Mouse (Mus musculus) small intestine, adult 2 months (tissue): ENCODE measurements around the gene Ndufa13. TPM values are rescaled to one million over a fixed set of nuclear protein-coding genes. Genes with fewer than 3 reads are reported as not detected.
A peak's percentile ranks its signal among the peaks of the same experiment; 100 is the strongest.
"Not testable (repeated sequence)": the region's sequence is repeated elsewhere in the genome, so short reads cannot be mapped to it uniquely, and the experiment has no call there.

ENCODE experiments used
- H3K27ac ChIP-seq: fragments of 200-500 bp; 2 replicates; pipeline ENCODE4 v1.5.1; 2012; ENCODE audit warnings: low read depth, low read length, control low read depth, inconsistent platforms; ENCODE audit not compliant: insufficient read depth
- H3K27me3 ChIP-seq: fragments of 200-500 bp; 2 replicates; pipeline ENCODE4 v1.6.1; 2012; ENCODE audit warnings: mild to moderate bottlenecking, moderate library complexity, low read length, inconsistent platforms; ENCODE audit not compliant: control insufficient read depth, insufficient read depth
- H3K36me3 ChIP-seq: fragments of 200-500 bp; 2 replicates; pipeline ENCODE4 v1.6.1; 2012; ENCODE audit warnings: mild to moderate bottlenecking, low read length, control low read depth, inconsistent platforms; ENCODE audit not compliant: control insufficient read depth, insufficient read depth
- H3K4me1 ChIP-seq: fragments of 200-500 bp; 2 replicates; pipeline ENCODE4 v1.6.1; 2012; ENCODE audit warnings: low read length, inconsistent platforms, mixed read lengths; ENCODE audit not compliant: control insufficient read depth, insufficient read depth, insufficient read length
- H3K4me3 ChIP-seq: fragments of 200-500 bp; 2 replicates; pipeline ENCODE4 v1.5.1; 2012; ENCODE audit warnings: low read depth, mild to moderate bottlenecking, control low read depth, inconsistent platforms, low read length, moderate library complexity
- CTCF ChIP-seq: fragments of 200-500 bp; IDR thresholded peaks from 2 replicates; pipeline ENCODE4 v1.5.1; 2012; ENCODE audit warnings: low read depth, mild to moderate bottlenecking, control low read depth, inconsistent platforms, low read length, moderate library complexity, mixed read lengths; ENCODE audit not compliant: insufficient replicate concordance, insufficient read length; ENCODE audit errors: extremely low read depth
- POLR2A ChIP-seq: fragments of 200-500 bp; IDR thresholded peaks from 2 replicates; pipeline ENCODE4 v1.6.1; 2012; ENCODE audit warnings: low read depth, mild to moderate bottlenecking, control low read depth, inconsistent platforms, low read length, moderate library complexity
- WGBS: fragments of 180-500 bp; shearing (Covaris S2); methylation state at CpG from one replicate; pipeline ENCODE4 v1.1.7; 2018; 5-methylcytosine and 5-hydroxymethylcytosine counted together
- polyA plus RNA-seq: library from polyadenylated mRNA; depleted of rRNA; stranded (reverse); fragments of >200 nt; gene quantifications from 2 replicates; pipeline ENCODE4 v1.2.3, GENCODE M21; 2012; rRNA removed

The Ndufa13 gene
- 88.6 and 149 TPM in 2 replicates for polyA plus RNA-seq

DNA sequence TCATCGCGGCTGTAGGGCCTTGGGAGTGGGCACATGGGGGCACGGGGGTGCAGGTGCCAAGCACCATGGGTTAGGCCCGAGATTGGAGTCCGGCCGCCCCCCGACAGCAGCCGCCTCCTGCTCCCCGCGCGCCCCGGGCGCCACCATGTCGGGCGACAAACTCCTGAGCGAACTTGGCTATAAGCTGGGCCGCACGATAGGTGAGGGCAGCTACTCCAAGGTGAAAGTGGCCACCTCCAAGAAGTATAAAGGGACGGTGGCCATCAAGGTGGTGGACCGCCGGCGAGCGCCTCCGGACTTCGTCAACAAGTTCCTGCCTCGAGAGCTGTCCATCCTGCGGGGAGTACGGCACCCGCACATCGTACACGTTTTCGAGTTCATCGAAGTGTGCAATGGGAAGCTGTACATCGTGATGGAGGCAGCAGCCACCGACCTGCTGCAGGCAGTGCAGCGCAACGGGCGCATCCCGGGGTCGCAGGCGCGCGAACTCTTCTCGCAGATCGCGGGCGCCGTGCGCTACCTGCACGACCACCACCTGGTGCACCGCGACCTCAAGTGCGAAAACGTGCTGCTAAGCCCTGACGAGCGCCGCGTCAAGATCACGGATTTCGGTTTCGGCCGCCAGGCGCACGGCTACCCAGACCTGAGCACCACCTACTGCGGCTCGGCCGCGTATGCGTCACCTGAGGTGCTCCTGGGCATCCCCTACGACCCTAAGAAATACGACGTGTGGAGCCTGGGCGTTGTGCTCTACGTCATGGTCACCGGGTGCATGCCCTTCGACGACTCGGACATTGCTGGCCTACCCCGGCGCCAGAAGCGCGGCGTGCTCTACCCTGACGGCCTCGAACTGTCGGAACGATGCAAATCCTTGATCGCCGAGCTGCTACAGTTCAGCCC lies at the start of gene Ndufa13, which contains the start of the genes Tssk6 and Yjefn3:
Gene Ndufa13 (minus strand): TSS at position 396 of the 900 bp plus-strand sequence.
Gene Tssk6 (plus strand): TSS at position 22 of the 900 bp plus-strand sequence.
Gene Yjefn3 (minus strand): TSS at position 550 of the 900 bp plus-strand sequence.
- TF ChIP-seq CTCF (no peak), POLR2A (no peak)
- Histone ChIP-seq H3K4me3 (peak within 1 kb of the TSS; percentile 90), H3K27me3 (no peaks in the 10 kb centered on the region), H3K36me3 (peaks cover 3% of the 10 kb centered on the region; the same call in 1 of the 2 replicates), H3K4me1 (peaks cover 18% of the 10 kb centered on the region), H3K27ac (peak within 1 kb of the TSS; percentile 86)
- WGBS: 2% methylated on average over 89 of the region's 89 CpGs

DNA sequence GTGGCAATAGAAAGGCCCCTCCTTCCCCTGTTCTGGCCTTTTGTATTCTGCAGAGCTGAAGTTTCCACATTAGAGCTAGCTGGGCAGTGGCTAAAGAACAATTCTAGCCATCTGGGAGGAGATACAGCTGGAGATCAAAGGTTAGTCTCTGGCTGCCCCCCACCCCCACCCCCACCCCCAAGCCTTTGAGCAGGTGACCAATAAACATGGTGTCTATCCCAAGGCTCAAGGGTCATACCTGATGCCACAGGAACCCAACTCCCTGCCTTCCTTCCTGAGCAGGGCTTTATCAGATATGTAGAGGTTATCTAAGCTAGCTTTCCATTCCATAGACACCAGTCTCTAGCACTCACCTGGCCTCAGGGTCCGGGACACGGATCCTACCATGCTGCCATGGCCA lies 47.9 kb upstream of the Ndufa13 start:
- no peaks in the 10 kb centered on the region for H3K27me3 ChIP-seq
- 44% methylated on average over 2 of the region's 2 CpGs for WGBS
- peaks cover 21% of the 10 kb centered on the region; the same call in 1 of the 2 replicates for H3K4me1 ChIP-seq
- no peak overlapping the region for H3K4me3 ChIP-seq
- TF ChIP-seq CTCF (no peak), POLR2A (no peak)
- H3K27ac ChIP-seq: peak overlapping the region; percentile 85
- H3K36me3 ChIP-seq: peaks cover 8% of the 10 kb centered on the region; the same call in 1 of the 2 replicates

DNA sequence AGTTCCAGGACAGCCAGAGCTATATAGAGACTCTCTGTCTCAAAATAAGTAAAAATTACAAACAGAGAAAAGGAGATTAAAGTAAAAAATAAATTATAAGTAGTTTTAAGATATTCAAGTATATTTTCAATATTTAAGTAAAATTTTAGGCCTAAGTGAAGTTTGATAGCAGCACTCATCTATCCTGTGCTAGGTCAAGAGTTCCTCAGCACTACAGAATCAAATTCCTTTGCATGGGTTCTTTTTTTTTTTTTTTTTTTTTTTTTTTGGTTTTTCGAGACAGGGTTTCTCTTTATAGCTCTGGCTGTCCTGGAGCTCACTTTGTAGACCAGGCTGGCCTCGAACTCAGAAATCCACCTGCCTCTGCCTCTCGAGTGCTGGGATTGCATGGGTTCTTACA lies 40.1 kb upstream of the Ndufa13 start:
- H3K27me3 ChIP-seq, H3K36me3 ChIP-seq, H3K27ac ChIP-seq, H3K4me3 ChIP-seq: not testable (repeated sequence)
- WGBS: 83% methylated on average over 3 of the region's 3 CpGs
- H3K4me1 ChIP-seq: peaks cover 33% of the 10 kb centered on the region; the same call in 1 of the 2 replicates

DNA sequence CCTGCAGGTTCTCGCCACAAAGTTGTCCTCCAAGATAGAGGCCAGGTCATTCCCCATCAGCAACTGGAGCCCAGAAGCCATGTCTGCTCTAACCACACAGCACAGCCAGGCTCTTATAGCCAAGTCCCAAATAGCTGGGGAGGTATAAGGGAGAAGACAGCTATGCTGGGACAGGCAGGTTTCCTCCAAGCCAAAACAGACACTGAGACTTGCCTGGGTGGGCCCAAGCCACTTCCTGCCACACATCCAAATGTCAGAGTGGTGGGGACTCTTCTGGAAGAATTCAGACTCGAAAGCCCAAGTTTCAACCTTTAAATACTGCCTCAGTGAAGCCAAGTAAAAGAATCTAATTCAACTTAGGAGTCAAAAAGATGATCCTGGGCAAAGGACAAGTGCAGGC lies 38.0 kb upstream of the Ndufa13 start:
- TF ChIP-seq POLR2A (no peak), CTCF (no peak)
- peaks cover 32% of the 10 kb centered on the region; the same call in 1 of the 2 replicates for H3K4me1 ChIP-seq
- peaks cover 9% of the 10 kb centered on the region for H3K36me3 ChIP-seq
- H3K4me3 ChIP-seq: no peak overlapping the region
- no peak overlapping the region for H3K27ac ChIP-seq
- no peaks in the 10 kb centered on the region for H3K27me3 ChIP-seq
- WGBS: 88% methylated on average over 2 of the region's 2 CpGs

DNA sequence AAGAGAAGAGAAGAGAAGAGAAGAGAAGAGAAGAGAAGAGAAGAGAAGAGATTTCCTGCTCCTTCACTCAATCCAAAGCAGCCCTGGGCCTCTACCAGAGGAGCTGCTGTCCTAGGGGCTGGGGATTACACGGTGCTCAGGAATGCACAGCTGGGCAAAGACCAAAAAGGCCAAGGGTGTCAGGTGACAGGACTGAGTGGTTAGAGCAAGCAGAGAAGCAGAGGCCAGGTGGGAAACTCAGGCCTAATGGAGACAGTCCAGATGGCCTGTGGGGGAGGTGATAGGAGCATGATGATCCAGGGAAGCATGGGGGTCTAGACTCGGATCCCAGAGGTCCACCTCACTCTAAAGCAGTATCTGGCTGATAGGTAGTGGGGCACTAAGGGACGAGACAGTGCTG lies 37.3 kb upstream of the Ndufa13 start:
- Histone ChIP-seq H3K4me1 (peaks cover 31% of the 10 kb centered on the region; the same call in 1 of the 2 replicates), H3K36me3 (peaks cover 13% of the 10 kb centered on the region), H3K27me3 (no peaks in the 10 kb centered on the region), H3K4me3 (no peak overlapping the region), H3K27ac (no peak overlapping the region)
- no peak for TF ChIP-seq CTCF
- TF ChIP-seq POLR2A: no peak
- 42% methylated on average over 3 of the region's 3 CpGs for WGBS

DNA sequence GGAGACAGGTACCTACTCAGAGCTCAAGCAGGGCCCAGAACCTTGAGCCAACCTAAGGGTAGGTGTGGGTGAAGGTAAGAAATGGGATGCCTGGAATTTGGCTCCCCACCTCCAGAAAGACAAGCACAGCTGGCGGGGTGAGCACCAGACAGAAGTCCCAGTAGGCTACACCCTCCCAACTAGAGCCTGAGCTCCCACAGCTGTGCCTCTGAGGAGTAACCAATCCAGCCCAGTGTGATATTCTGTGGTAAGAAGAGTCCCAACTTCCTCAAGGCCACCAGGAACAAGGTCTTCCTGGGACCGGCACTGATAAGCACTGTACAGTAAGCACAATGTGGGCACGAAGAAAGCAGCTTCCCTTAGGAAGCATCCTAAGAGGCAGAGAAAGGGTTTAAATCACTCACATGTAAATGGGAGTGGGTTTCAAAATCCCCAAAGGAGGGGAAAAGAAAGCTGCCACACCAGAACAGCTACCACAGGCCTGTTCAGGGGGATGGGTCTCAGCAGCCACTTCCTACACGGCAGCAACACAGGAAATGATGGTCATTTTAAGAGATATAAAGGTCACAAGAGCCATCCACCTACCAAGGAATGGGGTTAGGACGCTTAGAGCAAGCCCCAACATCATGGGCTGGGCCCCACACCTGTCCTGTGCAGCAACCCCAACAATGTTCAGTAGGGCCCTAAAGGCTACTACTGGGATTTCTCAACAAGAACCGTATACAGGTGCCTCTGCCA lies 36.1 kb upstream of the Ndufa13 start:
- peaks cover 27% of the 10 kb centered on the region; the same call in 1 of the 2 replicates for H3K4me1 ChIP-seq
- H3K36me3 ChIP-seq: peaks cover 22% of the 10 kb centered on the region
- H3K27me3 ChIP-seq: no peaks in the 10 kb centered on the region
- TF ChIP-seq CTCF (no peak), POLR2A (no peak)
- H3K27ac ChIP-seq: no peak overlapping the region
- H3K4me3 ChIP-seq: no peak overlapping the region
- WGBS: 67% methylated on average over 6 of the region's 6 CpGs

DNA sequence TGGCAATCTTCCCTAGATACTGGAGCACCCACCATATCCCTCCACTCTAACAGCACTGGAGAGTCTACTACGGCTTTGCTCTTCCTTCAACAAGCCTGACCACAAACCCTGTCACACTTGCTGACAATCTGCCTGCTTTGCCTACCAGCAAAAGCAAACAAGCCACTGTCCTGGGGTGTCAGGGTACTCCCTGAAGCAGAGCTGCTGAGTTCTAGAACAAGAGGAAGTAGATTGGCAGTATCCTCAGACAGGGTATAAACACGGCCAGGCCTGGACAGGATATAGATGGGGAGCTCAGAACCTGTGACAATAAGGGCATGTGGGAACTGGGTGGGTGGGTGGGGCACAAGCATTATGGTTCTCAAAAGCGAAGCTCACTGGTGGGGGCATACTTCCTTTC lies 35.1 kb upstream of the Ndufa13 start:
- WGBS: 65% methylated on average over 3 of the region's 3 CpGs
- peaks cover 24% of the 10 kb centered on the region; the same call in 1 of the 2 replicates for H3K4me1 ChIP-seq
- H3K36me3 ChIP-seq: peaks cover 22% of the 10 kb centered on the region
- no peak for TF ChIP-seq CTCF
- no peaks in the 10 kb centered on the region for H3K27me3 ChIP-seq
- H3K4me3 ChIP-seq: no peak overlapping the region
- no peak overlapping the region for H3K27ac ChIP-seq
